Comparison of ENCODE assay signal across 24 mouse cellular contexts in the genomic region with DNA sequence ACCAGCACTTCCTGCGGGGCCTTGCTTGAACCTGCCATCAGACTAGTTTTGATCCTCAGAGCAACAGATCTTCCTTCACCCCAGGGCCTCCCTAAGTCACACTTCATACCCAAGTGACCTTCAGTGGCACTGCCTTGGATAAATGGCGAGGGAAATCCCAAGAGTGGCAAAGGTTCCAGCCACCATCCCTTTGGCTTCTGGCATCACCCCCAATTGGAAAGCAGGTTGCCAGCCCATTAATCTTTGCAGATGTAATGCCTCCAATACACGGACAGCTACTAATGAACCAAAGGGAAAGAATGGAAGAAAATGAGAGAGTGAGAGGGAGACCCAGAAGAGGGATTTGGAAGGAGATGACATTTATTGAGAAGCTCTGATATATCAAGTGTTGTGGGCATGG. TPM values are rescaled to one million over a fixed set of nuclear protein-coding genes. Genes with fewer than 3 reads are reported as not detected.
"Had no signal": no experiment of that assay in that cellular context is flagged by ENCODE, and none has a peak within 500 bp of the region (broad histone marks: within the 10 kb centered on the region; RNA-seq: fewer than 3 reads in every experiment).

No protein-coding gene starts in this region.

- DNase-seq: kidney, adult 8-10 months; kidney, postnatal 10 days; kidney, postnatal 36 days; layer of hippocampus, postnatal 36 days; liver; lung, adult 18-20 months; lung, postnatal 10 days; lung, postnatal 36 days had no signal

- H3K9me3 ChIP-seq: liver, embryonic 12.5 days; liver, embryonic 15.5 days; lung, embryonic 15.5 days; midbrain, embryonic 12.5 days; midbrain, embryonic 15.5 days had no signal

- H3K36me3 ChIP-seq: kidney, embryonic 15.5 days; limb, embryonic 10.5 days; limb, embryonic 13.5 days; liver, embryonic 12.5 days; liver, embryonic 15.5 days; lung, embryonic 15.5 days; midbrain, embryonic 12.5 days; midbrain, embryonic 15.5 days; neural tube, embryonic 12.5 days had no signal

- H3K9ac ChIP-seq: kidney, embryonic 15.5 days; limb, embryonic 13.5 days; liver, embryonic 12.5 days; liver, embryonic 15.5 days; lung, embryonic 15.5 days; midbrain, embryonic 12.5 days; midbrain, embryonic 15.5 days; neural tube, embryonic 12.5 days had no signal

- H3K27me3 ChIP-seq: limb, embryonic 13.5 days; liver, embryonic 12.5 days; liver, embryonic 15.5 days had no signal

- H3K27ac ChIP-seq: kidney, embryonic 15.5 days; left cerebral cortex, adult 2 months; limb, embryonic 10.5 days; limb, embryonic 13.5 days; liver, embryonic 12.5 days; liver, embryonic 15.5 days; lung, embryonic 15.5 days; midbrain, embryonic 12.5 days; midbrain, embryonic 15.5 days; neural tube, embryonic 12.5 days had no signal

- H3K4me1 ChIP-seq: kidney, embryonic 15.5 days; limb, embryonic 10.5 days; limb, embryonic 13.5 days; liver, embryonic 12.5 days; liver, embryonic 15.5 days; lung, embryonic 15.5 days; megakaryocyte, embryonic 14.5 days; midbrain, embryonic 15.5 days had no signal

- H3K4me2 ChIP-seq: kidney, embryonic 15.5 days; limb, embryonic 13.5 days; liver, embryonic 12.5 days; liver, embryonic 15.5 days; lung, embryonic 15.5 days; midbrain, embryonic 12.5 days; midbrain, embryonic 15.5 days; neural tube, embryonic 12.5 days had no signal

- ATAC-seq: liver, embryonic 12.5 days had no signal

- H3K4me3 ChIP-seq: kidney, embryonic 15.5 days; left cerebral cortex, adult 2 months; limb, embryonic 10.5 days; limb, embryonic 13.5 days; liver, embryonic 12.5 days; liver, embryonic 15.5 days; lung, embryonic 15.5 days; megakaryocyte, embryonic 14.5 days; midbrain, embryonic 12.5 days; midbrain, embryonic 15.5 days; neural tube, embryonic 12.5 days had no signal

RNA-seq across cellular contexts. Expression of gene Olig3, which starts 18.0 kb away (rescaled TPM):
- total RNA-seq: layer of hippocampus, adult 8-10 months; layer of hippocampus, postnatal 10 days; layer of hippocampus, postnatal 36 days; left cerebral cortex, adult 2 months; left cerebral cortex, postnatal 14 days had no signal
- polyA plus RNA-seq: kidney, embryonic 15.5 days; limb, embryonic 10.5 days; limb, embryonic 13.5 days; liver, embryonic 12.5 days; liver, embryonic 15.5 days; lung, embryonic 15.5 days; small intestine, adult 2 months; stomach, embryonic 16.5 days had no signal
